Mouse (Mus musculus) cortical plate, adult 2 months (tissue): ENCODE results near the gene Ccnd3. TPM values are rescaled to one million over a fixed set of nuclear protein-coding genes. Genes with fewer than 3 reads are reported as not detected.

ENCODE experiments used
- H3K27ac ChIP-seq: fragments of 200-500 bp; 2 replicates; pipeline ENCODE4 v1.5.1; 2012; ENCODE audit warnings: low read length, control low read depth, inconsistent platforms; ENCODE audit not compliant: insufficient read depth
- H3K4me1 ChIP-seq: fragments of 200-500 bp; 2 replicates; pipeline ENCODE4 v1.6.1; 2011; ENCODE audit warnings: low read length; ENCODE audit not compliant: control insufficient read depth, insufficient read depth
- H3K4me3 ChIP-seq: fragments of 200-500 bp; 2 replicates; pipeline ENCODE4 v1.5.1; 2011; ENCODE audit warnings: mild to moderate bottlenecking, low read length, control low read depth; ENCODE audit not compliant: insufficient read depth
- CTCF ChIP-seq: fragments of 200-500 bp; IDR thresholded peaks from 2 replicates; pipeline ENCODE4 v1.5.1; 2011; ENCODE audit warnings: mild to moderate bottlenecking, control low read depth, low read length; ENCODE audit not compliant: insufficient read depth; ENCODE audit errors: extremely low read depth
- POLR2A ChIP-seq: fragments of 200-500 bp; IDR thresholded peaks from 2 replicates; pipeline ENCODE4 v1.6.1; 2011; ENCODE audit warnings: mild to moderate bottlenecking, low read length, control low read depth; ENCODE audit not compliant: insufficient read depth; ENCODE audit errors: extremely low read depth
- polyA plus RNA-seq: library from polyadenylated mRNA; depleted of rRNA; stranded (reverse); fragments of >200 nt; gene quantifications from 2 replicates; pipeline ENCODE4 v1.2.3, GENCODE M21; 2012

The Ccnd3 gene
- polyA plus RNA-seq, 1 experiment = 31.3 TPM

- Histone ChIP-seq H3K4me1 (no peaks in the 10 kb centered on the region), H3K27ac (no peak overlapping the region), H3K4me3 (no peak overlapping the region)
- no peak for TF ChIP-seq POLR2A
- TF ChIP-seq CTCF = no peak
Measured at GRCm38 (mm10) chr17:47523211-47523682, 18.4 kb downstream of the Ccnd3 start.

DNA sequence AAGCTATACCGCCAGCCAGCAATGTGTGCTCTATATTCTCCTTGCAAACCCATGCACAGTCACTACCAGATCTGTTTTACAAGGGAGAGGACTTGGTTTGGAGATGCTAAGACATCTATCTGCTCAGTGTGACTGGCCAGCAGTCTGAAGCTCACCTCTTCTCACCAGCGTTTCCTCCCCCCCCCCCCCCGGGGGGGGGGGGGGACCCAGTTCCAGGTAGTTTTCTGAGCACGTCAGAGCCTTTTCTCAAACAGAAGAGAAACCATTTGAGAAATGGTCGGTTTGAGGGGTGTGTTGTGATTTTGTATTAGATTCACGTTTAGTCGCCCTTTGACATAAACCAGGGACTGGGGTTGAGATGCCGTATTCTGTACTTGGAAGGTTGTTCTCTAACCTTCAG is 19.2 kb downstream of the Ccnd3 start:
- TF ChIP-seq CTCF (no peak), POLR2A (no peak)
- Histone ChIP-seq H3K4me1 (no peaks in the 10 kb centered on the region), H3K27ac (no peak overlapping the region), H3K4me3 (no peak overlapping the region)

- Histone ChIP-seq H3K4me1 (no peaks in the 10 kb centered on the region), H3K27ac (no peak overlapping the region), H3K4me3 (no peak overlapping the region)
- TF ChIP-seq CTCF = no peak
- TF ChIP-seq POLR2A = no peak
Measured at GRCm38 (mm10) chr17:47524991-47525390, 20.1 kb downstream of the Ccnd3 start.

GRCm38 (mm10) chr17:47526856-47527520 is 22.1 kb downstream of the Ccnd3 start:
- no peak overlapping the region for H3K27ac ChIP-seq
- TF ChIP-seq CTCF (no peak), POLR2A (no peak)
- H3K4me1 ChIP-seq = no peaks in the 10 kb centered on the region

DNA sequence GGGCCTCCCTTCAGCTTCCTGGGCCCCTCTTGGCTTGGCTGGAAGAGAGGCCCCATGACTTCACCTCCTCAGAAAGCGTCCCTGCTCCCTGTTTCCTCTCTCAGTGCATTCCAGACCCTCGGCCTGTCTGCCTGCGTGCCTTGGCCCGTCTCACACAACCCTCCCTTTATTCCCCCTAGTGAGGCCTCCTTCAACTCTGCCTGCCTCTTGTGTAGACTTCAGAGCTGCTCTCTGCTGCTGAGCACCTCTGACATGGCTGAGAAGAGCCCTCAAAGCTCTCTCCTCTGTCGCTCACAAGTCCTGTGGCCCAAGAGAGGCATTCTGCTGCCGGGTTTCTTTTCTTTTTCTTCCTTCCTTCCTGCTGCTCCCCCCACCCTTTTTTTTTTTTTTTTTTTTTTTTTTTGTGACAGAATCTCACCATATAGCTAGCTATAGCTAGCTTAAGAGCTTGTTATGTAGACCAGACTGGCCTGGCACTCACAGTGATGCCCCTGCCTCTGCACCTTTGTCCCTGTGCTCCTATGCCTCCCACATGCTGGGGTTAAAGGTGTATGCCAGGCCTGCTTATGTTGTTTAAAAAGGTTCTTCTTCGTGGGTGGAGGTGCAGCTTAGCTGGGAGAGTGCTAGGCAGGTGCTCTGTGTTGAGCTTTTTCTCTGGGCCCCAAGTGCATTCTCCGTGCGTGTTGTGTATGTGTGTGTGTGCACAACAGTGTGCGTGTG is 22.9 kb downstream of the Ccnd3 start:
- Histone ChIP-seq H3K4me3 (no peak overlapping the region), H3K4me1 (no peaks in the 10 kb centered on the region), H3K27ac (no peak overlapping the region)
- TF ChIP-seq CTCF (no peak), POLR2A (no peak)

More at GRCm38 (mm10) chr17:47526856-47527520, 22.1 kb downstream of the Ccnd3 start:
- no peak overlapping the region for H3K4me3 ChIP-seq

DNA sequence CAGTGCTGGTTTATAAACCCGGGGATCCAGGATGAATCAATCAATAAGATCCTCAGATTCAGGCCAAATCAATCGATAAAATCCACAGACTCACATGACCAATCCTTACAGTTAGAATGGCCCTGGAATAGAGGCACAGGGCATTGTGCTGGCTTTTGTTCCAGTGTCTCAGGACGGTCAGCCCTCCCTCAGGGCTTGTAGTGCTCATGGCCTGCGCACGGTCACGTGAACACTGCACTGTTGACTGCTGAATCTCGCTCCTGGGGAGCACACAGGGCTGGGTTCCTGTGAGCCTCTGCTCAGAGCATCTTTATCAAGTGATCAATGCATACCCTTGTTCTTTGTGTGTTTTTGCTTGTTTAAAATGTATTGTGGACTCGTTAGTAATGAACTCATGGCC is 24.1 kb downstream of the Ccnd3 start:
- Histone ChIP-seq H3K4me1 (no peaks in the 10 kb centered on the region), H3K27ac (no peak overlapping the region), H3K4me3 (no peak overlapping the region)
- TF ChIP-seq CTCF = no peak
- TF ChIP-seq POLR2A = no peak

DNA sequence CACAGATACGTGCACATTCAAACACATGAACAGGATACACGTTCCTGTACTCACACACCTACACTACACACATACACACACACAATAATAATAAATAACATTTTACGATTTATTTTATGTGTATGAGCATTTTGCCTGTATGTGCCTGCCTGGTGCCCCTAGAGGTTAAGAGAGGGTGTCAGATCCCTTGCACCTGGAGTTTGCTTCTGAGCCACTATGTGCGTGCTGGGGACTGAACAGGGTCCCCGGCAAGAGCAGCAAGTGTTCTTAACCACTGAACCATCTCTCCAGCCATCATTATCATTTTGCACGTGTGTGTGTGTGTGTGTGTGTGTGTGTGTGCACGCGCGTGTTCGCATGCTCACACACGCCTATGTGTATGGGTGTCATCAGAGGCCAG is 24.7 kb downstream of the Ccnd3 start:
- no peak overlapping the region for H3K27ac ChIP-seq
- no peak overlapping the region for H3K4me3 ChIP-seq
- TF ChIP-seq CTCF (no peak), POLR2A (no peak)
- H3K4me1 ChIP-seq = no peaks in the 10 kb centered on the region

GRCm38 (mm10) chr17:47531387-47531818 is 26.6 kb downstream of the Ccnd3 start:
- TF ChIP-seq CTCF (no peak), POLR2A (no peak)
- no peaks in the 10 kb centered on the region for H3K4me1 ChIP-seq
- H3K27ac ChIP-seq = no peak overlapping the region
- H3K4me3 ChIP-seq = no peak overlapping the region

- Histone ChIP-seq H3K4me3 (no peak overlapping the region), H3K4me1 (no peaks in the 10 kb centered on the region), H3K27ac (no peak overlapping the region)
- TF ChIP-seq POLR2A = no peak
- no peak for TF ChIP-seq CTCF
Measured at GRCm38 (mm10) chr17:47532364-47532763, 27.5 kb downstream of the Ccnd3 start.

GRCm38 (mm10) chr17:47533691-47534090 is 28.8 kb downstream of the Ccnd3 start:
- H3K4me3 ChIP-seq = no peak overlapping the region
- no peak for TF ChIP-seq POLR2A
- TF ChIP-seq CTCF = no peak

More at GRCm38 (mm10) chr17:47533691-47534090, 28.8 kb downstream of the Ccnd3 start:
- H3K27ac ChIP-seq = no peak overlapping the region
- H3K4me1 ChIP-seq = no peaks in the 10 kb centered on the region
